Mouse (Mus musculus) small intestine, adult 10 weeks (tissue): ENCODE results near the gene Gm21883. TPM values are rescaled to one million over a fixed set of nuclear protein-coding genes. Genes with fewer than 3 reads are reported as not detected.

Experiments
- polyA plus RNA-seq: library from polyadenylated mRNA; stranded (reverse); fragments of 350-450 nt; fragmentation: Illumina TruSeq; extraction: RNeasy Lipid Tissue Mini Kit (QIAGEN cat#74804); gene quantifications from one replicate; pipeline ENCODE4 v1.2.3, GENCODE M21; 2014; ENCODE audit warnings: low replicate concordance

The Gm21883 gene
- polyA plus RNA-seq, result not detected

DNA sequence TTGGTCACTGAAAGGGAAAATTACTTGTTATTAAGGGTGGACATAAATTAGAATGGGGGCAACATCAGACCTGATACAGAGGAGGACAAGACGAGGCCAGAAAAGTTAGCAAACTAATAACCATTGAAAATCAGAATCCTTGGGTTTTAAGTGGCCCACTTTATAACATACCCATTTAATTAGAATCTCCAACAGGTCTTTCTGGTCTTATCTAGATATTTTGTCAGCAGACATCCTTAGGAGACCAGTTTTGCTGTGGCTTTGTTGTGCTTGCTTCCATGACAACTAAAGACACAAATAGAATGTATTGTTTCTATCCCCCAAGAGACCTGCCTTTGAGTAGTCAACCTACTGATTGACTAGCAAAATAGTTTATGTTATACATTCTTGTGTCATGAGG, at the start of gene Gm21883:
Gene Gm21883, minus strand, starts transcription at position 101 of the 400 bp plus-strand sequence.

DNA sequence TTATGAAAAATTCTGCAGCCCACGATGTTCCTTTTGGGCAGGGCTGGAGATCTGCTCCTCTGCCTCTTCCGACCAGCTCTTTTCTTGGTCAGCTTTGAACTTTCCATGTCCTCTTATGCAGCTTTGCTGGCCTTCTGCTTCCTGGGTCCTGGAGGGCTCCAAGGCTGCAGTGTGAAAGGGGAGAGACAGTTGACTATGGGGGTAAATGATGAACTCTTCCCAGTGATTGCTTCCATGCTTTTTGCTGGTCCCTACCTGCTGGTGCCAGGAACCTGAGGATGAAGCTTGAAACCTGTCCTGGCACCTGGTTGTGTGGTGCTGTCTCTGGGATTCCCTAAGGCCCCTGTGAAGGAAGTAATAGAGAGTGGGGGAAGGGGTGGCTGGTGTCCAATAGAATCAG, 44.7 kb upstream of the Gm21883 start, which contains the start of gene Spin2e:
Gene Spin2e, minus strand, starts transcription at position 101 of the 400 bp plus-strand sequence.

Other genes with a start within 250 kb of the Gm21883 start
- gene Btbd35f26, start 237.8 kb downstream of the Gm21883 start, polyA plus RNA-seq, result not detected
- gene Btbd35f19, start 190.4 kb downstream of the Gm21883 start, polyA plus RNA-seq, result not detected
- not detected for gene Spin2e, start 44.6 kb upstream of the Gm21883 start, polyA plus RNA-seq
- gene Btbd35f25, start 142.9 kb upstream of the Gm21883 start, polyA plus RNA-seq, result not detected